Mouse (Mus musculus): ENCODE data around the gene Pcsk5. TPM values are rescaled to one million over a fixed set of nuclear protein-coding genes. Genes with fewer than 3 reads are reported as not detected.

Gene Pcsk5
- total and polyA plus RNA-seq, 3 experiments: not detected

DNA sequence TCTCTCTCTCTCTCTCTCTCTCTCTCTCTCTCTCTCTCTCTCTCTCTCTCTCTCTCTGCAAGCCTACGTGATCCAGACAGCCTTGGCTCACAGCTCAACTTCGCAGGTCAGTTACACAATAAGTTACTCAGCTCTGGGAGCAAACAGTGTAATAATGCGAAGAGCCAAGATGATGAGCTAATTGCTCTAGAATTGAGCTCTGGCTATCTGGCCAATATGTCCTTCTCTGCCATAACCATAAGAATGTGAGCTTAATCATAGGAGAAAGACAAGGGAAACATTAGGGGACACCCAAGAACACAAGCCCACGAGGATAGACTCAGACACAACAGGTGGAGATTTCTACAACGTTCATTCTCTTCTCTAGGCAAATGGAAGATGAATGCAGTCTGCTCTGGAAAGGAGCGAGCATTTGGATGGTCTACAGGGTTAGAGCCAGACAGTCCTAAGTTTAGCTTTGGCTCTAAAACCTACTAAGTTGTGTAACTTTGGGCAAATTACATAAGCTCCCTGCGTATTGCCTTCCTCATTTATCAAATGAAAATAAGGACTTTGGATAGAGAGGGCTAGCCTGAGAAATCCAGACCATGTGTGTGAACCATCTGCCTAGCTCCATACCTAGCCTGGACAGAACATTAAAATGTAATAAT, 338.7 kb downstream of the Pcsk5 start:
- no peak for TF ChIP-seq ZC3H11A (IDR thresholded peaks at IDR 0.05; ENCODE audit: low read depth, low read length)
- TF ChIP-seq E2F4 (IDR thresholded peaks at IDR 0.05; ENCODE audit: insufficient replicate concordance, low read depth, low read length): no peak
- TF ChIP-seq USF2 (conservative IDR thresholded peaks at IDR 0.05; ENCODE audit: low read depth, low read length): no peak
- TF ChIP-seq ZNF384 (IDR thresholded peaks at IDR 0.05; ENCODE audit: low read depth, low read length): no peak
- TF ChIP-seq CHD1 (IDR thresholded peaks at IDR 0.05; ENCODE audit: low read depth, low read length): no peak
- no peak for TF ChIP-seq MAFK (IDR thresholded peaks at IDR 0.05; ENCODE audit: insufficient replicate concordance, low read length)
- no peak for TF ChIP-seq CTCF (conservative IDR thresholded peaks at IDR 0.05 in 1 of 2, IDR thresholded peaks at IDR 0.05 in 1 of 2; ENCODE audit: low read depth in 2 of 2, low read length in 2 of 2)
- no peak for TF ChIP-seq CHD2 (IDR thresholded peaks at IDR 0.05; ENCODE audit: low read length)
- no peak for TF ChIP-seq EP300 (IDR thresholded peaks at IDR 0.05; ENCODE audit: low read length)
- no peak for TF ChIP-seq POLR2A (IDR thresholded peaks at IDR 0.05; ENCODE audit: low read depth, low read length)
- no peak for TF ChIP-seq RCOR1 (conservative IDR thresholded peaks at IDR 0.05; ENCODE audit: low read depth, low read length)
- H3K9me3 ChIP-seq (replicated peaks; ENCODE audit: low read length): no peaks in the 10 kb centered on the region
- dilution Hi-C loops (cut with MboI; ENCODE audit: extremely low pct_ligation_motif_present, extremely low pct_unique_long_range_greater_than_20kb, low sequenced_read_pairs): no loop called here

DNA sequence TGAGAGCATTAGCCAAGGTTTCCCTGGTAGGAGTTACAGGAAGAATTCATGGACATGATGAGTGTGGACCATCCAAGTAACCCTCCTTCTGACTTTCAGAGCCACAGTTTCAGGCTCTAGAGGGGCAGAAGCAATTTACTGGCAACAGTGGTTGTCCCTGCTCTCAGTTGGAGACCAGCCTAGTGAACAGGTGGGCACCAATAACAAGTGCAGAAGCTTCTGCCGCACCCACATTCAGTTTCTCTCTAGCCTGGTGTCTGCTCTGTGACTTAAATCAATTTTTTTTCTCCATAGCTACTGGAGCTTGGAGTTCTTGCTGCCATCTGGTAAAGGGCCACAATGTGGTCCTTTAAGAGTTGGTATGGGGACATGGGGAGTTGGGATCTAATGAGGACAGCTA, 341.3 kb downstream of the Pcsk5 start:
- Histone ChIP-seq H3K79me2 (replicated peaks; ENCODE audit: control insufficient read depth, extremely low read depth, insufficient read depth, poor library complexity, severe bottlenecking) (no peaks in the 10 kb centered on the region), H3K4me3 (replicated peaks in 1 of 3; ENCODE audit: low read depth in 2 of 3, low read length in 2 of 3, poor library complexity in 1 of 3) (no peak overlapping the region), H3K9ac (ENCODE audit: insufficient read depth, low read depth) (no peak overlapping the region), H3K36me3 (replicated peaks in 1 of 2; ENCODE audit: control insufficient read depth in 1 of 2, insufficient read depth in 1 of 2, low read length in 1 of 2) (no peaks in the 10 kb centered on the region), H3K27ac (ENCODE audit: insufficient read depth, low read depth) (no peak overlapping the region), H3K27me3 (replicated peaks) (no peaks in the 10 kb centered on the region), H3K4me1 (ENCODE audit: control insufficient read depth in 1 of 2, insufficient read depth in 2 of 2) (no peaks in the 10 kb centered on the region), H3K4me2 (ENCODE audit: insufficient read depth, low read depth, poor library complexity, severe bottlenecking) (no peak overlapping the region), H3K9me3 (replicated peaks; ENCODE audit: low read length) (no peaks in the 10 kb centered on the region)
- in situ Hi-C loops (cut with MboI; ENCODE audit: low pct_ligation_motif_present, low pct_unique_long_range_greater_than_20kb, low sequenced_read_pairs): no loop called here
- DNase-seq (ENCODE audit: extremely low read depth): no peak
- dilution Hi-C loops (cut with MboI; ENCODE audit: extremely low pct_ligation_motif_present, extremely low pct_unique_long_range_greater_than_20kb, low sequenced_read_pairs): no loop called here
- no peak for TF ChIP-seq SIN3A (IDR thresholded peaks at IDR 0.05; ENCODE audit: low read length)
- no peak for TF ChIP-seq BHLHE40 (IDR thresholded peaks at IDR 0.05; ENCODE audit: low read depth, low read length)
- TF ChIP-seq MYC (IDR thresholded peaks at IDR 0.05; ENCODE audit: low read depth, low read length): no peak
- no peak for TF ChIP-seq GABPA (IDR thresholded peaks at IDR 0.05; ENCODE audit: insufficient replicate concordance, low read depth, low read length)
- no peak for TF ChIP-seq NRF1 (IDR thresholded peaks at IDR 0.05; ENCODE audit: low read depth, low read length)

More for the DNA sequence above, 338.7 kb downstream of the Pcsk5 start:
- no peak overlapping the region for H3K9ac ChIP-seq (ENCODE audit: insufficient read depth, low read depth)
- no peak overlapping the region for H3K4me3 ChIP-seq (replicated peaks in 1 of 3; ENCODE audit: low read depth in 2 of 3, low read length in 2 of 3, poor library complexity in 1 of 3)
- H3K27ac ChIP-seq (ENCODE audit: insufficient read depth, low read depth): no peak overlapping the region
- H3K27me3 ChIP-seq (replicated peaks): no peaks in the 10 kb centered on the region
- no peak for DNase-seq (ENCODE audit: extremely low read depth)
- no peaks in the 10 kb centered on the region for H3K36me3 ChIP-seq (replicated peaks in 1 of 2; ENCODE audit: control insufficient read depth in 1 of 2, insufficient read depth in 1 of 2, low read length in 1 of 2)
- in situ Hi-C loops (cut with MboI; ENCODE audit: low pct_ligation_motif_present, low pct_unique_long_range_greater_than_20kb, low sequenced_read_pairs): no loop called here
- no peaks in the 10 kb centered on the region for H3K79me2 ChIP-seq (replicated peaks; ENCODE audit: control insufficient read depth, extremely low read depth, insufficient read depth, poor library complexity, severe bottlenecking)
- no peaks in the 10 kb centered on the region for H3K4me1 ChIP-seq (ENCODE audit: control insufficient read depth in 1 of 2, insufficient read depth in 2 of 2)
- H3K4me2 ChIP-seq (ENCODE audit: insufficient read depth, low read depth, poor library complexity, severe bottlenecking): no peak overlapping the region
